Mouse (Mus musculus) heart, postnatal 14 days (tissue): ENCODE measurements around the gene Colgalt1. TPM values are rescaled to one million over a fixed set of nuclear protein-coding genes. Genes with fewer than 3 reads are reported as not detected.

Source experiments
- DNase-seq, 2 experiments: peaks; one replicate each; pipeline ENCODE4 v3.0.0; 2021 to 2022
- intact Hi-C: fragments of 180-260 bp; cut with DNase I; formaldehyde crosslinking; loops from one replicate; pipeline ENCODE4 v1.15.1; 2025
- long read RNA-seq, 2 experiments: library from polyadenylated mRNA; stranded (forward); transcript quantifications; one replicate each; pipeline ENCODE4 v2.0.0; 2021
- total RNA-seq, 2 experiments: library from RNA; stranded (reverse); gene quantifications; 2 replicates each; pipeline ENCODE4 v1.2.3; 2021

Gene Colgalt1
- total RNA-seq, result 10 to 100 TPM; 44.1 TPM
- long read RNA-seq, experiment 1, transcript Colgalt1-201 (12 exons, 3,207 nt), result major isoform, 73 of 92 reads
- long read RNA-seq, experiment 1, partial matches to known transcripts, result 11 of 92 reads
- long read RNA-seq, experiment 1, other reads (novel, unspliced or antisense), result 8 of 92 reads
- long read RNA-seq, experiment 2, transcript Colgalt1-201 (12 exons, 3,207 nt), result major isoform, 83 of 114 reads
- long read RNA-seq, experiment 2, partial matches to known transcripts, result 9 of 114 reads
- long read RNA-seq, experiment 2, other reads (novel, unspliced or antisense), result 22 of 114 reads

DNA sequence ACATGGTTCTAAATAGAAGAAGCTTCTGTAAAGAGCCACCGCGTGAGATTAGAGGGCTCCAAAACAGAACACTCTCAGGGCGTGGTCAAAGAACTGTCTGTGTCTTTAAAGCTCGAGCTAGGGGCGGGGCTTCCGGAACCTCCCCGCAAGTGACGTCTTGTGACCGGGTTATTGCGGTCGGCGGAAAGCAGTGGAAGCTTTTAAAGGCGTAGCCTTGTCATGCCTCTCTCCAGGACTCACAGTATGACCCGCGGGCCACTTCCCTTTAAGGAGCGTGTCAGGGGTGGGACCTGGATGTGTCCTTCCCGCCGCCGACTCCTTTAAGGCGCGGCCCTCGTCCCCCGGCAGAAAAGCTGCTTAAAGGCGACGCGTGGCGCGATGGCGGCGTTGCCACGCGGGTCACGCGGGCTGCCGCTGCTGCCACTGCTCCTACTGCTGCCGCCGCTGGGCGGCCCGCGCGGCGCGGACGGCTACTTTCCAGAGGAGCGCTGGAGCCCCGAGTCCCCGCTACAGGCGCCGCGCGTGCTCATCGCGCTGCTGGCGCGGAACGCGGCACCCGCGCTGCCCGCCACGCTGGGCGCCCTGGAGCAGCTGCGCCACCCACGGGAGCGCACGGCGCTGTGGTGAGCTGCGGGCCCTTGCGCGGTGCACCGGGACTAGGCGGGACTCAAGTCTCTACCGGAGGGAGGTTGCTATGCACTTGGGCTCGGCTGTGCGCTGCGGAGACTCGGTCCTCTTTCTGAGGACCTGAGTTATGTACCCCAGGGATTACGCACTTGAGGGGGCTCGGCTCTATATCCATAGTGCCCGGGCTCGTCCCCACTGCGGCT lies at the start of gene Colgalt1:
TSS of gene Colgalt1 (plus strand) at position 177 of the 830 bp plus-strand sequence.
- DNase-seq, result peak; percentile 93 to 97
- intact Hi-C loops, result loop anchor here (5.0 kb wide), 1 partner anchor 51 kb away; no protein-coding TSS in a partner anchor

DNA sequence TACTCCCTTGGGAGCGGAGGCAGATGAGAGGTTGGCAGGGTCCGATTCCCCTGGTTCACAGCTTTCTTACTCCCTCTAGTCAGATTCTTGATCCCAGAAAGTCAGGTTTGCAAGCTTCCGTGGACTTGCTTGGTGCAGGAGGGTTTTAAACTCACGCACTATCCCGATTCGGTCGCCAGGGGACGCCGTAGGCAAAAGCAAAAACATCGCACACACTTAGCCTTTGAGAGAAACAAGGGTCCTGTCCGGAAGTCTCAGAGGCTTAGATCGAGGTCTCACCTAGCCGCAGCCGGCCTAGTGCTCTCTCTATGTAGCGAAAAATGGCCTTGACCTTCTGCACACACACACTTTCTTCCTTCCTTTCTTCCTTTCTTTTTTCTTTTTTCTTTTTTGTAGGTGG lies 49.4 kb upstream of the Colgalt1 start:
- peak; percentile 64 to 74 for DNase-seq
- intact Hi-C loops, result loop anchor here (1.0 to 2.0 kb wide), 3 partner anchors 35 to 99 kb away; no protein-coding TSS in a partner anchor

DNA sequence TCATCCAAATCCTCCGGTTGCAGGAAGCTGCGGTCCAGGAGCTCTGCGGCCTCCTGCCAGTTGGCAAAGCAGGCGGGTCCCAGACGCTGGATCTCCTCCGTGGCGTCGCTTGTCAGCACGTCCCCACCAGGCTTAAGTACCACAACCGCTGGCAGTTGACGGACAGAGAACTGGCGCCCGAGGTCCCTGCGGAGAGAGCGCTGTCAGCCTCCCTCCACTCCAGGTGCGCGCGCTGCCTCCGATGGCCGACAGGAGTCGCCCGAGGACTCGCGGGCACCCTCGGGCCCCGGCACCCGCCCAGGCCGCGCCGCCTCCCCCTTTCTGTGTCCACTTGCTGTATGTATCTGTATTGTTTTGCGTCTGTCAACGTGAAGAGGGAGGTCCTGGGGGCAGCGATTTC lies 48.0 kb upstream of the Colgalt1 start:
- intact Hi-C loops, result no loop called here
- DNase-seq, result peak; percentile 89 to 95

DNA sequence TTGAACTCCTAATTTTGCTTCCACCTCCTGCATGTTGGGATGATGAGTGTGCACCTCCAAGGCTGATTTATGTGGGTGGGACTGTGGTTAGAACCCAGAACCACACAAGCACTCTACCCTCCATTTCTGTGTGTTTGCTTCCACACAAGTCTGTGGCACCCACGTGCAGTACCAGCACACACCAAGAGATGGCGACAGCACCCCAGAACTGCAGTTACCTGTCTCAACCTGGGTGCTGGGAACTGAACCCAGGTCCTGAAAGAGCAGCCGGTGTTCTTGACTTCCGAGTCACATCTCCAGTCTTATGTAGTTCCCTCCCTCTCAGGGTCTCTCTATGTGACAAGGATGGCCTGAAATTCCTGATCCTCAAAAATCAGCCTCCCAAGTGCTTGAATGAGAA lies 46.8 kb upstream of the Colgalt1 start:
- DNase-seq, result no peak
- intact Hi-C loops, result no loop called here

DNA sequence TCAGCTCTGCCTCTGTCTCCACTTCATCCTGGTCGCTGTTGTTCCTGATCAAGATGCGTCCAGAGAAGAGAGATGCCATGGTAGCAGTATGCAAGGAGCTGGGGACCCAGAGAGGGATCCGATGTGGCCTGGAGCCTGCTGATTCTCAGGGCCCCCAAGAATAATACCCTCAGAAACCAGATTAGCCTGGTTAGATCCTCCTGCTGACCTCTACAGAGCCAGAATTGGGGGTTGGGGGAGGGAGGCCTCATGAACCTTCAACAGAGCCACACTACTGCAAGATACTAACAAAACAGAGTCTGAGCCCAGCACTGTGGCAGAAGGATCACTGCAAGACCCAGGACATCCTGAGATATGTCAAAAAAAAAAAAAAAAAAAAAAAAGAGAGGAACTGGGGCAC lies 44.3 kb upstream of the Colgalt1 start, which contains the start of gene Nxnl1:
TSS of gene Nxnl1 (minus strand) at position 101 of the 400 bp plus-strand sequence.
- DNase-seq, result no peak
- intact Hi-C loops, result no loop called here

DNA sequence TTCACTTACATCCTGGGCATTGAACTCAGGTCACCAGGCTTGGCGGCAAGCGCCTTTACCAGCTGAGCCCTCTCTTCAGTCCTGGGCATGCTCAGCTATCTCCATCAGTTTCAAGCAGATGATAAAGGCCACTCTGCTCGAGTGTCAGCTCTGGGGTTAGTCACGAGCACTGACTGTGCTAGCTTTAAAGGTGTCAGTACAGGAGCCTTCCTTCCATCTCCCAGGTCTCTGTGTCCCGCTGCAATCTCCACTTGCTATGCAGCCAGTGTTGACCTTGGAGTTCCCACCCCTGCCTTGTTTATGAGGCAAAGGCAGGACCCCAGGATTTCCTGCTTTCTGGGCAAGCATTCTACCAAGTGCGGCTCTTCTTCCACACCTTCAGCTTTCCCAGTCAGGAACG lies 43.2 kb upstream of the Colgalt1 start:
- intact Hi-C loops, result no loop called here
- DNase-seq, result no peak

DNA sequence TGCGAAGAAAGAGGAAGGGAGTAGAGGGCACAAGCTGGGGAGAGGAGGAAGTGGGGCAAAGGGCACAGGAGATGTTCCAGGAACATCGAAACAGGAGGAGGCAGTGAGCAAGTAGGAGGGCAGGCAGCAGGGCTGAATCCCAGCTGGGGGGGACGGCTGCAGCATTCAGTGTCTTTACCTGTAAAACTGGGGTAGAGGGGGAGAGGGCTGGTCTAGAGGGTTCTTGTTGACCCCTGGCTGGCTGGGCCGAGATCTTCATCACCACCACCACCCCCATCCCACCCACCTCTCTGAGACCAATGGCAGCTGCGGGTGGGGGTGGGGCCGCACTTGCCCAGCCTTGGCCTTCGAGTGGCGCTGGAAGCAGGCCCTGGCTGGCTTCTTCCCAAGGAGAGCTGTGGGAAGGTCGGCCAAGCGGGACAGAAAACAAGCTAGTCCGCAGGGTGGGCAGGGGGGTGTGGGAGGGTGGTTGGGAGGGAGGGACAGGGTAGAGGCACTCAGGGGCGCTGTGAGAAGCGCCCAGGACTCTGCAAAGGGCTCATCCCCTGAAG lies 42.3 kb upstream of the Colgalt1 start, which contains the start of gene Slc27a1:
TSS of gene Slc27a1 (plus strand) at position 496 of the 551 bp plus-strand sequence.
- intact Hi-C loops, result no loop called here
- peak; percentile 81 to 90 for DNase-seq

DNA sequence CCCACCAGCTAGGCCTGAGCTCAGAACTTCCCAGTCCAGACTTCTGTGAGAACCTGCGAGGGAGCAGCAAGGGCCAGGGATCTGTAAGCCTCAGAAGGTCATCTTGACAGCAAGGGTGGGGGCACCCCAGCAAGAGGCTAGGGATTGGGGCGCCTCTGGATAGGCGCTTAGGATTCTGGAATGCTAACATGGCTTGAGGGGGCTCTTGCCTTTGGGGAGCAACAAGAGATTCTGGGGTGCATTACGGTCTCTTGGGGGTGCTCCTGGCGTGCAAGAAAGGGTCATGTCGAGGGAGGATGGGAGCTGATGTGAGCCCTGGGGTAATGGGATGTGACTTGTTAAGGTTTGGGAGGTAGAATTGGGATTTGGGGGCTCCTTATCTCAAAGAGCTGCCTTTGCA lies 41.9 kb upstream of the Colgalt1 start:
- intact Hi-C loops, result no loop called here
- DNase-seq, result no peak

DNA sequence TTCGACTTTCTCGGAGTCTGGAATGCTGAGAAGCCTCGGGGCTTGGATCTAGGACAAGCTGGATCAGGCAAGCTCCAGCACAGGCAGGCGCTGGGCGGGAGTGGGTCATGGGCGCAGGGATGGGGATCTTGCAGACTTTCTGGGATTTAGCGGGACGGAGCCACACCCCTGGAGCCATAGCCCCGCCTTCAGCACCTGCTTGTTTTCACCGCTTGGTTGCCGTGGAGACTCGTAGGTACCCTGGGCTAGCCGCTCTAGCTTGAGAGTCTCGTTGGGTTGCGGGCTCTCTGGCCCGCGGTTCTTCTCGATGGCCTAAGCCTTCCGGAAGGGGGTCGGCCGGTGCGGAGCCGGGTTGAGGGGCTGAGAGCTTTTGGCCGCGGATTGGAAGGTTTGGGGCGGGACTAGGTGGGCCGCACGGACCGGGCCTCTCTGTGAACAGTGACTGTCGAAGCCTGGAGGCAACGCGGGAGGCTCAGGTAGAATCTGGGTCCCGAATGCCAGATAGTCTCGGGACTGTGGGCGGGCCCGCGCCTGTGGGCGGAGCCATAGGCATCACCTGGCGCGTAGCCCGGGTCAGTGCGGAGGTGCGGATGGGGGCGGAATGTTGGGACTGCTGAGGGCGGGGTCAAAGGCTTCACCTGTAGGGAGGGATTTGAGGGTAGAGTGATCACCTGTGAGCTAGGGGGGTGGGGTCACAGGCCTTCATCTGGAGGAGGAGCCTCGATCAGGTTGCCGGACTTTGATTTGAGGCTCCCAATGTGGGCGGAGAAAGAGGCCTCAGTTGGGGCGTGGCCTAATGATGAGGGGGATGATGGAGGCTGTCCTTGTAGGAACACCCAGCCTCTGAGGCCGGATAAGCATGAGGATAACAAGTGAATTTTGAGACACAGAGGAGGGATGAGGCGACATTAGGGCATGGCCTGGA lies 41.2 kb upstream of the Colgalt1 start:
- intact Hi-C loops, result no loop called here
- peak; percentile 75 to 83 for DNase-seq

DNA sequence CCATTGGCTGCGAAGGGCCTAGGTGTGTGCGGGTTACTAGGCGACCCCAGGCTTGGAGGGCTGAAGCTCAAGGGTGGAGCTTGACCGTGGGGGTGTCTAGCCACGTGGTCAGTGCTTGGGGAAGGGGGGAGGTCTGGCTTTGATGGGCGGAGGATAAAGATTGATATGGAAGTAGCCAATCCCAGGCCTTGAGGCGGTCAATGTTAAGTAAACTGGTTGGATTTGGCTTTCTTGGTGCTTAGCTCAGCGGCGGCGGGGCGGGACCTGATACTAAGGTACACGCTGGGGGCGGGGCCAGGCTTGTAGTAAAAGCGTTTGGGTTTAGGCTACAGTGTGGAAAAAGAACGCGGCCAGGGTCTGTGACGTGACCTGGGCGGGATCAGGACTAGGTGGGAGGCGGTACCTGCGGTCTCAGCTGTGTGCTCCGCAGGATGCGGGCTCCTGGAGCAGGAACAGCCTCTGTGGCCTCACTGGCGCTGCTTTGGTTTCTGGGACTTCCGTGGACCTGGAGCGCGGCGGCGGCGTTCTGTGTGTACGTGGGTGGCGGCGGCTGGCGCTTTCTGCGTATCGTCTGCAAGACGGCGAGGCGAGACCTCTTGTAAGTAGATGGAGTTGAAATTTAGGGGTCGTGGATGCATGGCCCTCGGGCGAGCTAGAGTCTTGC lies 40.4 kb upstream of the Colgalt1 start:
- peak; percentile 81 for DNase-seq
- intact Hi-C loops, result no loop called here

DNA sequence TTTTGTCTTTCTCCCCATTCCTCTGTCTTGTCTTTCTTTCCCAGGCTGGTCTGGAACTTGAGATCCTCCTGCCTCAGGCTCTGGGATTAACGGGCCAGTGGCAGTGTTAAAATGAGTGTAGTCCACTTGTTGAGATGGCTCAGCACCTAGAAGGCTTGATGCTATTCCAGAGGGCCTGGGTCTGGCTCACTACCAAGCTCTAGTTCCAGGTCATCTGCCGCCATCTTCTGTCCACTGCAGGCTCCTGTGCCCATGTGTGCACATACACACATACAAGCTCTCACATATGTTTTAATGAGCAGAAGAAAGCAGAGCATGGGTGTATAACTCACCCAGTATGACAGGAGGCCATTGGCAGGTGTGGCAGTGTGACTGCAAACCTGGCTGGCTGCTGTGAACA lies 38.7 kb upstream of the Colgalt1 start:
- DNase-seq, result no peak
- intact Hi-C loops, result no loop called here

DNA sequence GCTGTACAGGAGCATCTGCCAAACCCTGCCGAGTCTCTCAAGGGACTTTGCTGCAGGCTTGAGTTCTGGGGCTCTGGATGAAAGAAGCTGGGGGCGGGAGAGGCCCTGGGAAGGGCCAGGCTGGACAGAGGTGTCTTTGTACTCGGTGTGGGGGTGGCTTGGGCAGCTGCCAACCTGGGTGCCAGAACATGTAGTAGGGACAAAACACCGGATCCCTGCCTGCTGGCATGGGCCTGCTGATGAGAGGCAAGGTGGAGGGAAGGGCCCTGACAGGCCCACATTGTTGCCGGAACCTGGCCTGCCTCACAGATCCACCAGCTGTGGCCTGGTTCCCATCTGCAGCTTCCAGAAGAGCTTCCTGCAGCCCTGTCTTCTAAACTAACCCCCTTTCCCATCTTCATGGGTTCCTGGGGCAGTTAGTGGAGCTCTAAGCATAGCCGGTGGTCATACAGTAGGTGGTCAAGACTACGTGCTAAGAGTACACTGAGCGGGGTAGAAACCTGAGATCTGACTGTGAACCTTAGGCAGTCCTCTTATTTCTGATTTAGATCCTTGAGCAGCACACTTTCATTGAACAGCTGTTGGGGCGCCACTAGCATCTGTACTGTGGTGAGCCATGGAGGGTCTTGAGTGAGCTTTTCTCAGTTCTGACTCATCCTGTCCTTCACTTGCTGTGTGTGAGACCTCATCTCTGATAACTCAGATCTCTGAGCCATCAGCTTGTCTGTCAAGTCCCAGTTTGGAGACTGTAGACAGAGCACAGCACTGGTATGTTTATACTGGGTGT lies 37.8 kb upstream of the Colgalt1 start:
- peak; percentile 72 to 81 for DNase-seq
- intact Hi-C loops, result no loop called here

DNA sequence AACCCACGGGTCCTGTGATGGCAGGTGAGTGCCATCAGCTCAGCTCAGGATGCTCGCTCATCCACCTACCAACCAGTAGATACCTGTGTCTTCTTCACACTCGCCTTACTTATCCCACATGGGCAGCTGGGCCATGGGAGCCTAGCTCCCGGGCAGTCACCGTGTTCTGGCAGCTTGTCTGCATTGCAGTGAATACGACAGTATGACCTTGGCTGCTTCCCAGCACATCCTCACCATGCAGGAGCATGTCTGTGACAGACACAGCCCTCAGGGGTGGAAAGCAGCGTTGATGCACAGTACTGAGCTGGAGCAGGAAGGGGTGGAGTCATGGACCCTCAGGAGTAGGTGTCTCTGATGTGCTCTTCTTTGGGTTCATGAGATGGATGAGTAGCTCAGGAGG lies 36.4 kb upstream of the Colgalt1 start:
- peak in 1 of 2 experiments; percentile 48 for DNase-seq
- intact Hi-C loops, result no loop called here

DNA sequence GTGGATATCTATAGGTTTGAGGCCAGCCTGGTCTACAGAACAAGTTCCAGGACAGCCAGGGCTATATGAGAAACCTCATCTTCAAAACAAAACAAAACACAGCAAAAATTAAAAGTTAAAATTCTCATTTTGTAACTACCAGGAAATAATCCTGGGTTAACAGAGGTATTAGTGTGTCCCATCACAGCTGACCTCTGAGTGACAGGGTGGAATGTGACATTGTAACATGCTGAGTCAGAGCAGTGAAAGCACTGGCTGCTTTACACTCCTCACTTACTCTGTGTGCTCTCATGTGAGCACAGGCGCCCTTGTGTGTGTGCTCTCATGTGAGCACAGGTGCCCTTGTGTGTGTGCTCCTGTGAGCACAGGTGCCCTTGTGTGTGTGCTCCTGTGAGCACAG lies 35.8 kb upstream of the Colgalt1 start:
- DNase-seq, result no peak
- intact Hi-C loops, result no loop called here

DNA sequence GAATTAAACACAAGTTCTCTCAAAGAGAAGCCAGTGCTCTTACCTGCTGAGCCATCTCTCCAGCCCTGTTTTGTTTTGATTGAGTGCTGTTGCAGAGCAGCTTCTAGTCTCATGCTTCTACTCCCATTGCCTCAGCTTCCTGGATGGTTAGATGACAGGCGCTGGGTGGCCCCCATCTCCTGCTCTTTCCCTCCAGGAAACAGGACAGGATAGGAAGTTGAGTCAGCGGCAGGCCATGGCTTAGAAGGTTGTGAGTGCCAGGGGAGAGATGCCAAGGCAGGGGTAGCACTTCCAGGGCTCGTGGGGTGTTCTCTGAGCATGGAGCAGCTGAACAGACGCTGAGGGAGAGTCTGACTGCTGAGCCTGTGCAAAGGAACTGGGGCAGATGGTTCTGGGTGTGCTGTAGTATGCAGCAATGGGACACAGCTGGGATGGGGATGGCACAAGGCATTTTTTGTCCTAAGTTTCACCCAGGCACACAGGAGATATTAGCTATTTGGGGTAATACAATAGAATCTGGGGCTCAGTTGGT lies 32.9 kb upstream of the Colgalt1 start:
- intact Hi-C loops, result no loop called here
- DNase-seq, result no peak

DNA sequence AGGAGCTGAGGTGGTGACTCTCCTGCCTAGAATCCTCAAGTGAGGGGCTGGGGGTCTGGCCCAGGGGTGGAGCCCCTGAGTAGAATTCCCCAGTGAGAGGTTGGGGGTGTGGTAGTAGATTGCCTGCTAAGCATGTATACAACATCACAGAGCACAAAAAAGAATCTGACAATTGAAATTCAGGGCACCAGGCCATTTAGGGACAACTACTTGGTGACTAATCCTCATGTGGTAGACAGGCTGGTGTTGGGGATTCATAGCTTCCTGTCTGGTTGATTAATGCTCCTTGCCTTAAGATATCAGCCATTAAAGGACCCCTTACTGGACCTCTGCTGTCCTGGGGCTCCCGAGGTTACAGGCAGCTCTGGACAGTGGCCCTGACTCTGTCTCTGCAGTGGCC lies 31.8 kb upstream of the Colgalt1 start:
- intact Hi-C loops, result no loop called here

DNA sequence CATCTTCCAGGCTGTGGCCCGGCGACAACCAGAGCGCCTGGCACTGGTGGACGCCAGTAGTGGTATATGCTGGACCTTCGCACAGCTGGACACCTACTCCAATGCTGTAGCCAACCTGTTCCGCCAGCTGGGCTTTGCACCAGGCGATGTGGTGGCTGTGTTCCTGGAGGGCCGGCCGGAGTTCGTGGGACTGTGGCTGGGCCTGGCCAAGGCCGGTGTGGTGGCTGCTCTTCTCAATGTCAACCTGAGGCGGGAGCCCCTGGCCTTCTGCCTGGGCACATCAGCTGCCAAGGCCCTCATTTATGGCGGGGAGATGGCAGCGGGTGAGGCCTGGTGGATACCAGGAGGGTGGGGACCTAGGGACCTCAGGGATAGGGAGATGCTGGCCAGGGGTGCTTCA lies 31.3 kb upstream of the Colgalt1 start:
- peak; percentile 63 to 78 for DNase-seq
- intact Hi-C loops, result no loop called here

More for the DNA sequence above, 31.8 kb upstream of the Colgalt1 start:
- no peak for DNase-seq

DNA sequence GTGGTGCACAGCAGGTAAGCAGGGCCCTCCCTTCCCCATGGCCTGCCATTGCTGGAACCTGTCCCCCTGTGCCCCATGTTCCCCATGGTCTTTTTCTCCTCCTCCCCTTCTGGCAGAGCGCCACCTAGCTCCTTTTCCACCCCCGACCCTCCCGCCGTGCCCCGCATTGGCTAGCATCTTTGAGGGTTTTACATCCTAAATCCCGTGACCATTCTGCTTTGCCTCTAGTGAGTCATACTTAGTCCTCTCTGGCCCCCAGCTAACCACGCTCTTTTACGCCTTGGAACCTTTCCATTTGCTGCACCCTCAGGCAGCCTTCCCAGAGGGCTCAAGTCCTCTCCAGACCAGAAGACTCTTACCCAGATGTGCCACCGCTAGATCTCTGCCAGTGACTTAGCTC lies 30.6 kb upstream of the Colgalt1 start:
- intact Hi-C loops, result no loop called here
- DNase-seq, result no peak

DNA sequence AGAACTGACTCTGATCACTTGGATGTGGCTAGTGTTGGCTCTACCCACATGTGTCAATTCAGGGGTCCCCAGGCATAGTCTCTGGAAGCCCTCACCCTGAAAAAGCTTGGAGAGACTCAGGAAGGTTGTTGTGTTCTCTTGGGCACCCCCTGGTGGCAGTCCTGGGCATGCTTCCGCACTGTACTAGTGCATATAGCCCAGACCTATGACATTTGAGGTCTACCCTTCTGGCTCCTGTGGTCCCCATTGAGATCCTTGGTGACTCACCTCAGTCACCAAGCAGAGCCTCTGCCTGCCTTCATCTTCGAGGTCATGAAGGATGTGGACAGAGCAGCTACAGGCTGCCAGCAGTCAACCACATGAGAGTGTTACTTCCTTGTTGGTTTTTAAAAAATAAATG lies 23.9 kb upstream of the Colgalt1 start:
- DNase-seq, result peak; percentile 55 to 68
- intact Hi-C loops, result no loop called here
